Mouse (Mus musculus) c-Kit-positive CD71-negative TER-119-negative erythroid progenitor cells, embryonic 14.5 days (primary cell): ENCODE measurements around the gene Tbrg4.
A peak's percentile ranks its signal among the peaks of the same experiment; 100 is the strongest.

Experiments
- DNase-seq: peaks from one replicate; pipeline ENCODE4 v3.0.0-alpha.2; 2013; ENCODE audit warnings: low read depth

Tbrg4 gene

GRCm38 (mm10) chr11:6590933-6591675, 34.8 kb downstream of the Tbrg4 start:
- DNase-seq = no peak

GRCm38 (mm10) chr11:6589838-6590237, 36.0 kb downstream of the Tbrg4 start:
- no peak for DNase-seq

- no peak for DNase-seq
Observed at GRCm38 (mm10) chr11:6588295-6588694, 37.6 kb downstream of the Tbrg4 start.

GRCm38 (mm10) chr11:6587249-6587940, 38.5 kb downstream of the Tbrg4 start:
- no peak for DNase-seq

- peak; percentile 41 for DNase-seq
Observed at GRCm38 (mm10) chr11:6586660-6587059, 39.2 kb downstream of the Tbrg4 start.

GRCm38 (mm10) chr11:6585748-6586147, 40.1 kb downstream of the Tbrg4 start:
- DNase-seq = no peak

- DNase-seq = no peak
Observed at GRCm38 (mm10) chr11:6581560-6581959, 44.3 kb downstream of the Tbrg4 start.

GRCm38 (mm10) chr11:6580065-6580750, 45.7 kb downstream of the Tbrg4 start:
- DNase-seq = no peak

- no peak for DNase-seq
Observed at GRCm38 (mm10) chr11:6579361-6579760, 46.5 kb downstream of the Tbrg4 start.

GRCm38 (mm10) chr11:6576151-6576550, 49.7 kb downstream of the Tbrg4 start:
- DNase-seq = no peak

GRCm38 (mm10) chr11:6569410-6569777, 56.5 kb downstream of the Tbrg4 start:
- no peak for DNase-seq

- no peak for DNase-seq
Observed at GRCm38 (mm10) chr11:6568584-6569409, 57.1 kb downstream of the Tbrg4 start.

- DNase-seq = no peak
Observed at GRCm38 (mm10) chr11:6567951-6568350, 57.9 kb downstream of the Tbrg4 start.

GRCm38 (mm10) chr11:6566496-6566895, 59.4 kb downstream of the Tbrg4 start:
- DNase-seq = no peak
